Mouse (Mus musculus) limb, embryonic 13.5 days (tissue): ENCODE data around the gene Cbfa2t3. TPM values are rescaled to one million over a fixed set of nuclear protein-coding genes. Genes with fewer than 3 reads are reported as not detected.

Experiments used
- ATAC-seq: fragments of 200-750 bp; cut with Nextera tagmentation; 2 replicates; pipeline ENCODE4 v1.8.0; 2017; ENCODE audit warnings: low read depth, moderate number of reproducible peaks, moderate TSS enrichment; ENCODE audit not compliant: low FRiP score
- H3K27ac ChIP-seq: fragments of 300-500 bp; sonication (generic); 2 replicates; pipeline ENCODE4 v1.5.1; 2015; ENCODE audit warnings: inconsistent platforms, mild to moderate bottlenecking, moderate library complexity
- H3K27me3 ChIP-seq: fragments of 300-500 bp; sonication (generic); 2 replicates; pipeline ENCODE4 v1.6.1; 2015; ENCODE audit warnings: mild to moderate bottlenecking, inconsistent platforms
- H3K36me3 ChIP-seq: fragments of 300-500 bp; sonication (generic); 2 replicates; pipeline ENCODE4 v1.6.1; 2015; ENCODE audit warnings: inconsistent platforms, mild to moderate bottlenecking, moderate library complexity
- H3K4me1 ChIP-seq: fragments of 300-500 bp; sonication (generic); 2 replicates; pipeline ENCODE4 v1.6.1; 2015; ENCODE audit warnings: inconsistent platforms
- H3K4me2 ChIP-seq: fragments of 300-500 bp; sonication (generic); replicated peaks from 2 replicates; pipeline ENCODE4 v1.6.1; 2015; ENCODE audit warnings: inconsistent platforms, mild to moderate bottlenecking, moderate library complexity
- H3K4me3 ChIP-seq: fragments of 300-500 bp; sonication (generic); 2 replicates; pipeline ENCODE4 v1.5.1; 2015; ENCODE audit warnings: moderate library complexity, mild to moderate bottlenecking, inconsistent platforms
- H3K9ac ChIP-seq: fragments of 300-500 bp; sonication (generic); 2 replicates; pipeline ENCODE4 v1.6.1; 2015; ENCODE audit warnings: mild to moderate bottlenecking, inconsistent platforms
- H3K9me3 ChIP-seq: fragments of 300-500 bp; sonication (generic); 2 replicates; pipeline ENCODE4 v1.6.1; 2016; ENCODE audit warnings: inconsistent platforms
- WGBS: fragments of 180-500 bp; shearing (Covaris S2); methylation state at CpG from one replicate; pipeline ENCODE4 v1.1.7; 2015; 5-methylcytosine and 5-hydroxymethylcytosine counted together
- polyA plus RNA-seq: library from polyadenylated mRNA; unstranded; fragments of >200 nt; fragmentation: Nextera tagmentation; extraction: Ambion mirVana; gene quantifications from 2 replicates; pipeline ENCODE4 v1.2.1, GENCODE M21; 2015

Cbfa2t3 gene
- polyA plus RNA-seq, 1 experiment from 2014 or later, result 4.3 TPM

GRCm38 (mm10) chr8:122605367-122605766 is 93.5 kb downstream of the Cbfa2t3 start:
- H3K36me3 ChIP-seq, result no peaks in the 10 kb centered on the region
- no peak overlapping the region for H3K9ac ChIP-seq
- no peak overlapping the region for H3K4me2 ChIP-seq
- H3K9me3 ChIP-seq, result no peaks in the 10 kb centered on the region
- ATAC-seq, result no peak
- no peak overlapping the region for H3K27ac ChIP-seq
- WGBS, result 73% methylated on average over 4 of the region's 4 CpGs
- H3K4me3 ChIP-seq, result no peak overlapping the region
- peaks cover 3% of the 10 kb centered on the region for H3K4me1 ChIP-seq
- no peaks in the 10 kb centered on the region for H3K27me3 ChIP-seq

GRCm38 (mm10) chr8:122604640-122605039 is 94.3 kb downstream of the Cbfa2t3 start:
- Histone ChIP-seq H3K27ac (no peak overlapping the region), H3K4me1 (no peaks in the 10 kb centered on the region)
- WGBS, result 50% methylated on average over 1 of the region's 1 CpGs

GRCm38 (mm10) chr8:122600666-122601065 is 98.2 kb downstream of the Cbfa2t3 start:
- Histone ChIP-seq H3K4me3 (no peak overlapping the region), H3K9me3 (no peaks in the 10 kb centered on the region), H3K4me2 (no peak overlapping the region), H3K27ac (no peak overlapping the region), H3K27me3 (no peaks in the 10 kb centered on the region), H3K36me3 (peaks cover 5% of the 10 kb centered on the region), H3K9ac (no peak overlapping the region), H3K4me1 (no peaks in the 10 kb centered on the region)
- ATAC-seq, result no peak
- WGBS, result 88% methylated on average over 9 of the region's 9 CpGs

More at GRCm38 (mm10) chr8:122604640-122605039, 94.3 kb downstream of the Cbfa2t3 start:
- H3K27me3 ChIP-seq, result no peaks in the 10 kb centered on the region
- no peak overlapping the region for H3K4me2 ChIP-seq
- no peak overlapping the region for H3K9ac ChIP-seq
- ATAC-seq, result no peak
- H3K4me3 ChIP-seq, result no peak overlapping the region
- no peaks in the 10 kb centered on the region for H3K9me3 ChIP-seq
- H3K36me3 ChIP-seq, result no peaks in the 10 kb centered on the region

GRCm38 (mm10) chr8:122596031-122596430 is 102.9 kb downstream of the Cbfa2t3 start:
- no peak for ATAC-seq
- Histone ChIP-seq H3K4me1 (no peaks in the 10 kb centered on the region; the same call in 1 of the 2 replicates), H3K9ac (0 out of 2 replicates have a peak overlapping the region, but pooled peaks have one; percentile 25), H3K27ac (no peak overlapping the region), H3K27me3 (no peaks in the 10 kb centered on the region), H3K4me2 (no peak overlapping the region), H3K4me3 (no peak overlapping the region), H3K36me3 (peaks cover 20% of the 10 kb centered on the region), H3K9me3 (no peaks in the 10 kb centered on the region)
- 60% methylated on average over 4 of the region's 4 CpGs for WGBS

- Histone ChIP-seq H3K4me2 (no peak overlapping the region), H3K4me3 (no peak overlapping the region), H3K36me3 (peaks cover 20% of the 10 kb centered on the region), H3K4me1 (no peaks in the 10 kb centered on the region; the same call in 1 of the 2 replicates), H3K27me3 (no peaks in the 10 kb centered on the region), H3K27ac (no peak overlapping the region), H3K9me3 (no peaks in the 10 kb centered on the region), H3K9ac (peak overlapping the region; percentile 43)
- ATAC-seq, result no peak
- 74% methylated on average over 19 of the region's 19 CpGs for WGBS
Observed at GRCm38 (mm10) chr8:122593783-122594507, 105.0 kb downstream of the Cbfa2t3 start.

GRCm38 (mm10) chr8:122593240-122593639 is 105.7 kb downstream of the Cbfa2t3 start:
- WGBS, result 40% methylated on average over 12 of the region's 12 CpGs
- Histone ChIP-seq H3K4me3 (no peak overlapping the region), H3K27ac (no peak overlapping the region), H3K4me2 (no peak overlapping the region), H3K27me3 (no peaks in the 10 kb centered on the region), H3K9me3 (no peaks in the 10 kb centered on the region), H3K36me3 (peaks cover 18% of the 10 kb centered on the region), H3K9ac (peak overlapping the region; percentile 43), H3K4me1 (no peaks in the 10 kb centered on the region; the same call in 1 of the 2 replicates)
- no peak for ATAC-seq

- H3K4me3 ChIP-seq, result no peak overlapping the region
- no peaks in the 10 kb centered on the region for H3K9me3 ChIP-seq
- no peak overlapping the region for H3K9ac ChIP-seq
- no peaks in the 10 kb centered on the region for H3K27me3 ChIP-seq
- no peak overlapping the region for H3K4me2 ChIP-seq
- no peak for ATAC-seq
- 73% methylated on average over 10 of the region's 10 CpGs for WGBS
- peaks cover 23% of the 10 kb centered on the region for H3K4me1 ChIP-seq
- no peaks in the 10 kb centered on the region for H3K36me3 ChIP-seq
- H3K27ac ChIP-seq, result no peak overlapping the region
Observed at GRCm38 (mm10) chr8:122586749-122587148, 112.2 kb downstream of the Cbfa2t3 start.

- H3K4me2 ChIP-seq, result no peak overlapping the region
- no peak overlapping the region for H3K4me3 ChIP-seq
- no peak for ATAC-seq
- peaks cover 25% of the 10 kb centered on the region for H3K4me1 ChIP-seq
- H3K36me3 ChIP-seq, result no peaks in the 10 kb centered on the region
- H3K9ac ChIP-seq, result no peak overlapping the region
- no peak overlapping the region for H3K27ac ChIP-seq
- no peaks in the 10 kb centered on the region for H3K9me3 ChIP-seq
- 33% methylated on average over 7 of the region's 7 CpGs for WGBS
- no peaks in the 10 kb centered on the region for H3K27me3 ChIP-seq
Observed at GRCm38 (mm10) chr8:122586171-122586570, 112.7 kb downstream of the Cbfa2t3 start.

GRCm38 (mm10) chr8:122585411-122585891 is 113.5 kb downstream of the Cbfa2t3 start:
- H3K27ac ChIP-seq, result no peak overlapping the region; the same call in 1 of the 2 replicates
- H3K36me3 ChIP-seq, result no peaks in the 10 kb centered on the region
- H3K4me3 ChIP-seq, result no peak overlapping the region
- no peak for ATAC-seq
- WGBS, result 62% methylated on average over 14 of the region's 14 CpGs
- H3K9me3 ChIP-seq, result no peaks in the 10 kb centered on the region
- H3K4me2 ChIP-seq, result no peak overlapping the region
- H3K27me3 ChIP-seq, result no peaks in the 10 kb centered on the region
- H3K4me1 ChIP-seq, result peaks cover 33% of the 10 kb centered on the region
- no peak overlapping the region for H3K9ac ChIP-seq

- Histone ChIP-seq H3K27me3 (no peaks in the 10 kb centered on the region), H3K27ac (no peak overlapping the region), H3K9ac (no peak overlapping the region), H3K9me3 (no peaks in the 10 kb centered on the region), H3K4me2 (no peak overlapping the region), H3K4me3 (no peak overlapping the region), H3K4me1 (peaks cover 37% of the 10 kb centered on the region), H3K36me3 (no peaks in the 10 kb centered on the region)
- WGBS, result 83% methylated on average over 9 of the region's 9 CpGs
- no peak for ATAC-seq
Observed at GRCm38 (mm10) chr8:122584981-122585380, 113.9 kb downstream of the Cbfa2t3 start.

- Histone ChIP-seq H3K4me2 (no peak overlapping the region), H3K9ac (no peak overlapping the region), H3K4me3 (no peak overlapping the region), H3K36me3 (no peaks in the 10 kb centered on the region), H3K27ac (no peak overlapping the region), H3K4me1 (peaks cover 57% of the 10 kb centered on the region), H3K9me3 (no peaks in the 10 kb centered on the region), H3K27me3 (no peaks in the 10 kb centered on the region)
- no peak for ATAC-seq
- 24% methylated on average over 14 of the region's 15 CpGs for WGBS
Observed at GRCm38 (mm10) chr8:122580926-122581325, 118.0 kb downstream of the Cbfa2t3 start.

GRCm38 (mm10) chr8:122579196-122579595 is 119.7 kb downstream of the Cbfa2t3 start:
- 11% methylated on average over 7 of the region's 7 CpGs for WGBS
- peak overlapping the region; percentile 43 for H3K9ac ChIP-seq
- no peaks in the 10 kb centered on the region for H3K27me3 ChIP-seq
- peaks cover 10% of the 10 kb centered on the region for H3K36me3 ChIP-seq
- no peak for ATAC-seq
- peak overlapping the region; percentile 36 for H3K4me2 ChIP-seq
- no peaks in the 10 kb centered on the region for H3K9me3 ChIP-seq
- H3K27ac ChIP-seq, result peak overlapping the region; percentile 64
- H3K4me3 ChIP-seq, result no peak overlapping the region
- peaks cover 62% of the 10 kb centered on the region for H3K4me1 ChIP-seq
